8 mouse cellular contexts compared by ENCODE assay signal in the genomic region with DNA sequence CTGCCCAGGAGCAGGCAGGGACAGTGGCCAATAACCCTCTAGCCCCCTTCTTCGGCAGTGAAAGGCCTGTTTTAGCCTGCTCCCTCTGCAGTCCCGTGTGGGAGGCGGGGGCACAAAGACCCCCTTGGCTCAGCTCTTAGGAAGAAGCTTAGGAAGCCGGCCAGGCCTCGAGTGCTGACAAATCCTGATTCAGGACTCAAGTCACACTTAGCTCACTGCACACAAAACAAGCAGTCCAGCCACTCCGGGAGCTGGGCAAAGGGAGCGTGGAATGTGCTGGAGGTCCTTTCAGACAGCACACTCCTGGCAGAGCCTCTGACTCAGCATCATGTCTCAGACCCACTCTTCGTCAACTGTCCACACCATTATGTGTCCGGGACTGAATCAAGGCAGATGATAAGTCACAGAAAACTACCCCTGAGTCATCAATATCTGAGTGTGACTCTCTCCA. TPM values are rescaled to one million over a fixed set of nuclear protein-coding genes. Genes with fewer than 3 reads are reported as not detected.
DNase-seq lines count a peak whose midpoint lies in the region; ATAC-seq and TF ChIP-seq lines count a peak whose summit lies in the region.

No protein-coding gene starts in this region.

- peak overlapping the region; percentile 53 for H3K4me2 ChIP-seq in heart, embryonic 13.5 days
- no peak overlapping the region for H3K4me2 ChIP-seq in liver, postnatal 0 days (ENCODE audit: low read depth, low read length)
- H3K4me2 ChIP-seq in intestine, embryonic 16.5 days (ENCODE audit: low read depth, low read length), result no peak overlapping the region

- TF ChIP-seq CTCF in liver, postnatal 0 days (IDR thresholded peaks at IDR 0.05; ENCODE audit: low read depth), result no peak

- peak; percentile 73 for ATAC-seq in heart, embryonic 13.5 days (ENCODE audit: extremely low read depth, insufficient number of reproducible peaks, low FRiP score, low TSS enrichment)
- no peak for ATAC-seq in liver, postnatal 0 days
- ATAC-seq in intestine, embryonic 16.5 days, result no peak

- H3K36me3 ChIP-seq in heart, embryonic 13.5 days, result peaks cover 5% of the 10 kb centered on the region
- H3K36me3 ChIP-seq in liver, postnatal 0 days (replicated peaks; ENCODE audit: insufficient read depth, low read length), result no peaks in the 10 kb centered on the region
- peaks cover 4% of the 10 kb centered on the region; the same call in 1 of the 2 replicates for H3K36me3 ChIP-seq in intestine, embryonic 16.5 days (ENCODE audit: control insufficient read depth, insufficient read depth, low read length)

- H3K9ac ChIP-seq in heart, embryonic 13.5 days, result no peak overlapping the region
- H3K9ac ChIP-seq in liver, postnatal 0 days (replicated peaks), result no peak overlapping the region
- H3K9ac ChIP-seq in intestine, embryonic 16.5 days (ENCODE audit: low read depth, low read length), result no peak overlapping the region

- TF ChIP-seq EP300 in liver, postnatal 0 days (IDR thresholded peaks at IDR 0.05; ENCODE audit: low read depth), result no peak

- peak overlapping the region; percentile 78 for H3K27ac ChIP-seq in heart, embryonic 13.5 days (replicated peaks)
- no peak overlapping the region for H3K27ac ChIP-seq in liver, postnatal 0 days (ENCODE audit: low read depth)
- no peak overlapping the region for H3K27ac ChIP-seq in intestine, embryonic 16.5 days (ENCODE audit: low read length)

- DNase-seq in adrenal gland, adult (ENCODE audit: inconsistent age in 2 of 2, low spot score in 1 of 2), result peak; percentile 45 to 61
- no peak for DNase-seq in adrenal gland, adult 8-10 months
- peak; percentile 50 for DNase-seq in embryo, embryonic 10.5 days (ENCODE audit: low spot score)
- peak; percentile 34 to 71 for DNase-seq in kidney, postnatal 25 days
- peak; percentile 43 for DNase-seq in lung, postnatal 25 days (ENCODE audit: low spot score)
- no peak for DNase-seq in liver, postnatal 0 days

- H3K27me3 ChIP-seq in heart, embryonic 13.5 days (replicated peaks), result no peaks in the 10 kb centered on the region
- no peaks in the 10 kb centered on the region for H3K27me3 ChIP-seq in liver, postnatal 0 days (ENCODE audit: insufficient read depth, low read length)
- H3K27me3 ChIP-seq in intestine, embryonic 16.5 days (replicated peaks; ENCODE audit: control insufficient read depth, insufficient read depth, low read length), result no peaks in the 10 kb centered on the region

- H3K9me3 ChIP-seq in heart, embryonic 13.5 days, result no peaks in the 10 kb centered on the region
- no peaks in the 10 kb centered on the region for H3K9me3 ChIP-seq in liver, postnatal 0 days (ENCODE audit: low read length)
- H3K9me3 ChIP-seq in intestine, embryonic 16.5 days (ENCODE audit: control insufficient read depth, low read length), result no peaks in the 10 kb centered on the region

- no peak overlapping the region for H3K4me3 ChIP-seq in heart, embryonic 13.5 days
- no peak overlapping the region for H3K4me3 ChIP-seq in liver, postnatal 0 days (ENCODE audit: low read depth, low read length)
- no peak overlapping the region for H3K4me3 ChIP-seq in intestine, embryonic 16.5 days (ENCODE audit: low read length)

- peaks cover 98% of the 10 kb centered on the region for H3K4me1 ChIP-seq in heart, embryonic 13.5 days
- H3K4me1 ChIP-seq in liver, postnatal 0 days (ENCODE audit: insufficient read depth), result peaks cover 24% of the 10 kb centered on the region
- peaks cover 74% of the 10 kb centered on the region for H3K4me1 ChIP-seq in intestine, embryonic 16.5 days (ENCODE audit: control insufficient read depth, insufficient read depth, low read length)

- WGBS in heart, embryonic 13.5 days, result 15% methylated on average over 9 of the region's 9 CpGs
- WGBS in liver, postnatal 0 days (ENCODE audit: insufficient replicate concordance), result 78% methylated on average over 9 of the region's 9 CpGs
- WGBS in intestine, embryonic 16.5 days, result 43% methylated on average over 9 of the region's 9 CpGs

RNA-seq across cellular contexts. Expression of gene Trio, which starts 28.2 kb away (rescaled TPM):
- 10 to 100 TPM; 57.9 to 84.0 (median 69.8) TPM for total RNA-seq in adrenal gland, adult 8-10 months (2022)
- 15.7 and 17.5 TPM in 2 replicates for polyA plus RNA-seq in heart, embryonic 13.5 days (2015; fragmentation: Nextera tagmentation; extraction: Ambion mirVana)
- 5.1 and 5.5 TPM in 2 replicates for polyA plus RNA-seq in liver, postnatal 0 days (2015; fragmentation: Nextera tagmentation; extraction: Ambion mirVana)
- 12.2 and 13.4 TPM in 2 replicates for polyA plus RNA-seq in intestine, embryonic 16.5 days (2015; fragmentation: Nextera tagmentation; extraction: Ambion mirVana)

Comparison
In these comparisons a context has a peak if more than half of its experiments do, and no peak if none do; other contexts are left out.
1. DNase-seq: peak in adrenal gland, adult (2 of 2), embryo, embryonic 10.5 days (single experiment), kidney, postnatal 25 days (2 of 2) and lung, postnatal 25 days (single experiment); none in adrenal gland, adult 8-10 months (single experiment) and liver, postnatal 0 days (single experiment).